Mouse (Mus musculus): ENCODE data around the gene Flt3. TPM values are rescaled to one million over a fixed set of nuclear protein-coding genes. Genes with fewer than 3 reads are reported as not detected.

Gene Flt3
- total and polyA plus RNA-seq, 2 experiments from 2014 or later: 2.5 to 2.8 TPM

GRCm38 (mm10) chr5:147441979-147442378 is 41.7 kb upstream of the Flt3 start:
- H3K27me3 ChIP-seq (ENCODE audit: insufficient read depth, low read length): no peaks in the 10 kb centered on the region
- 93% methylated on average over 1 of the region's 1 CpGs for WGBS
- H3K9ac ChIP-seq (replicated peaks; ENCODE audit: low read length): no peak overlapping the region
- H3K9me3 ChIP-seq (ENCODE audit: low read length): no peaks in the 10 kb centered on the region
- DNase-seq (ENCODE audit: low spot score) (no peak), ATAC-seq (no peak)
- H3K4me1 ChIP-seq (ENCODE audit: insufficient read depth, low read length): no peaks in the 10 kb centered on the region
- no peak overlapping the region for H3K27ac ChIP-seq
- TF ChIP-seq CTCF (IDR thresholded peaks at IDR 0.05; ENCODE audit: low read depth): no peak
- H3K4me2 ChIP-seq (ENCODE audit: low read depth, low read length): no peak overlapping the region
- no peak overlapping the region for H3K4me3 ChIP-seq (ENCODE audit: low read length)
- H3K36me3 ChIP-seq (ENCODE audit: insufficient read depth, low read length): no peaks in the 10 kb centered on the region

- Histone ChIP-seq H3K9ac (replicated peaks; ENCODE audit: low read length) (no peak overlapping the region), H3K27me3 (ENCODE audit: insufficient read depth, low read length) (no peaks in the 10 kb centered on the region), H3K9me3 (ENCODE audit: low read length) (no peaks in the 10 kb centered on the region), H3K4me1 (ENCODE audit: insufficient read depth, low read length) (0 out of 2 replicates have a peak, but pooled peaks cover 3% of the 10 kb centered on the region), H3K36me3 (ENCODE audit: insufficient read depth, low read length) (no peaks in the 10 kb centered on the region), H3K4me3 (ENCODE audit: low read length) (no peak overlapping the region), H3K4me2 (ENCODE audit: low read depth, low read length) (no peak overlapping the region), H3K27ac (no peak overlapping the region)
- no peak for ATAC-seq
- DNase-seq (ENCODE audit: low spot score): no peak
- no peak for TF ChIP-seq CTCF (IDR thresholded peaks at IDR 0.05; ENCODE audit: low read depth)
- 73% methylated on average over 3 of the region's 3 CpGs for whole genome bisulfite sequencing
Measured at GRCm38 (mm10) chr5:147440996-147441507, 40.8 kb upstream of the Flt3 start.

GRCm38 (mm10) chr5:147436491-147436890 is 36.2 kb upstream of the Flt3 start:
- H3K27ac ChIP-seq: peak overlapping the region; percentile 4; the same call in 1 of the 2 replicates
- H3K9ac ChIP-seq (replicated peaks; ENCODE audit: low read length): no peak overlapping the region
- DNase-seq (ENCODE audit: low spot score): no peak
- H3K4me2 ChIP-seq (ENCODE audit: low read depth, low read length): no peak overlapping the region
- TF ChIP-seq CTCF (IDR thresholded peaks at IDR 0.05; ENCODE audit: low read depth): no peak
- H3K27me3 ChIP-seq (ENCODE audit: insufficient read depth, low read length): no peaks in the 10 kb centered on the region
- H3K36me3 ChIP-seq (ENCODE audit: insufficient read depth, low read length): no peaks in the 10 kb centered on the region
- no peak for ATAC-seq
- WGBS: 51% methylated on average over 5 of the region's 5 CpGs
- H3K4me1 ChIP-seq (ENCODE audit: insufficient read depth, low read length): peaks cover 26% of the 10 kb centered on the region
- H3K4me3 ChIP-seq (ENCODE audit: low read length): no peak overlapping the region
- no peaks in the 10 kb centered on the region for H3K9me3 ChIP-seq (ENCODE audit: low read length)

- Histone ChIP-seq H3K27ac (peak overlapping the region; percentile 2; the same call in 1 of the 2 replicates), H3K4me3 (ENCODE audit: low read length) (no peak overlapping the region), H3K9me3 (ENCODE audit: low read length) (no peaks in the 10 kb centered on the region), H3K4me2 (ENCODE audit: low read depth, low read length) (peak overlapping the region; percentile 8; the same call in 1 of the 2 replicates), H3K4me1 (ENCODE audit: insufficient read depth, low read length) (peaks cover 26% of the 10 kb centered on the region), H3K27me3 (ENCODE audit: insufficient read depth, low read length) (no peaks in the 10 kb centered on the region), H3K9ac (replicated peaks; ENCODE audit: low read length) (no peak overlapping the region), H3K36me3 (ENCODE audit: insufficient read depth, low read length) (no peaks in the 10 kb centered on the region)
- no peak for TF ChIP-seq CTCF (IDR thresholded peaks at IDR 0.05; ENCODE audit: low read depth)
- no peak for ATAC-seq
- 63% methylated on average over 2 of the region's 2 CpGs for WGBS
- no peak for DNase-seq (ENCODE audit: low spot score)
Measured at GRCm38 (mm10) chr5:147435751-147436150, 35.5 kb upstream of the Flt3 start.

- TF ChIP-seq CTCF (IDR thresholded peaks at IDR 0.05; ENCODE audit: low read depth): no peak
- Histone ChIP-seq H3K4me1 (ENCODE audit: insufficient read depth, low read length) (peaks cover 26% of the 10 kb centered on the region), H3K4me3 (ENCODE audit: low read length) (no peak overlapping the region), H3K27me3 (ENCODE audit: insufficient read depth, low read length) (no peaks in the 10 kb centered on the region), H3K9ac (replicated peaks; ENCODE audit: low read length) (no peak overlapping the region), H3K4me2 (ENCODE audit: low read depth, low read length) (no peak overlapping the region; the same call in 1 of the 2 replicates), H3K27ac (peak overlapping the region; percentile 2; the same call in 1 of the 2 replicates), H3K9me3 (ENCODE audit: low read length) (no peaks in the 10 kb centered on the region), H3K36me3 (ENCODE audit: insufficient read depth, low read length) (no peaks in the 10 kb centered on the region)
- no peak for ATAC-seq
- DNase-seq (ENCODE audit: low spot score): peak; percentile 69
- WGBS: 28% methylated on average over 4 of the region's 4 CpGs
Measured at GRCm38 (mm10) chr5:147435224-147435623, 34.9 kb upstream of the Flt3 start.

- no peaks in the 10 kb centered on the region for H3K36me3 ChIP-seq (ENCODE audit: insufficient read depth, low read length)
- H3K27ac ChIP-seq: no peak overlapping the region
- no peaks in the 10 kb centered on the region for H3K9me3 ChIP-seq (ENCODE audit: low read length)
- H3K4me3 ChIP-seq (ENCODE audit: low read length): no peak overlapping the region
- ATAC-seq: no peak
- H3K27me3 ChIP-seq (ENCODE audit: insufficient read depth, low read length): no peaks in the 10 kb centered on the region
- 91% methylated on average over 8 of the region's 8 CpGs for WGBS
- H3K9ac ChIP-seq (replicated peaks; ENCODE audit: low read length): no peak overlapping the region
- no peak for DNase-seq (ENCODE audit: low spot score)
- TF ChIP-seq CTCF (IDR thresholded peaks at IDR 0.05; ENCODE audit: low read depth): no peak
- no peak overlapping the region for H3K4me2 ChIP-seq (ENCODE audit: low read depth, low read length)
- H3K4me1 ChIP-seq (ENCODE audit: insufficient read depth, low read length): peaks cover 26% of the 10 kb centered on the region
Measured at GRCm38 (mm10) chr5:147432927-147433326, 32.6 kb upstream of the Flt3 start.

Measured in hindbrain, postnatal 0 days (tissue).